Mouse (Mus musculus): ENCODE data around the gene Sh3rf3.
"Not testable (repeated sequence)": the region's sequence is repeated elsewhere in the genome, so short reads cannot be mapped to it uniquely, and the experiment has no call there.

The Sh3rf3 gene

DNA sequence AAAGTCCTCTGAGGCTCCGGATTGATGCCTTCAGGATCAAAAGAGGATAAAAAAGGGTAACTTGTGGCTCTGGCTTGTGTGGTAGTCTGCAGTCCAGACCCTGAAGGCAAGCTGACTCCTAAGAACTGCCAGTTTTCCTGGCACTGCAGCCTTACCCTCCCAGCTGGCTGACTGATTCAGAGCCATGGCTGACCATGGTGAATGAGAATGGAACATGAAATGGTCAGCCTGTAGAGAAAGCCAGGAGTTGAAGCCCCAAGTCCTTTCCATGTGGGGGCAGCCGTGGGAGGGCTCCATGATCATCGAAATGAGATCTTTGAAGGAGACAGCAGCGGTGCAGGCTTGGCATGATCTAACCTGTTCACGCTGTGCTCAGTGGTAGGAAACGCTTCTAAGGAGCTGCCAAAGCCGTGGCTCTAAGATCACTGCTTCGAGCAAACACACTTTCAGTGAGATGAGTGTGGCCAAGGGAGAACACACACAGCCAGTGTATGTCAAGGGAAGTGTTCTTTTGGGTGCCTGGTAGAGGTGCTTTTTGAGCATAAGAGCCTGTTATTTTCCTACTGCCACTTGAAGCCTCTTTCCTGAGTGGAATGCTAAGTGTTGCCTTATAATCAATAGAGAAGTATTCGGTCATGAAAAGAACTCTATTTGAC lies 168.6 kb downstream of the Sh3rf3 start:
- DNase-seq (ENCODE audit: low spot score) = no peak

DNA sequence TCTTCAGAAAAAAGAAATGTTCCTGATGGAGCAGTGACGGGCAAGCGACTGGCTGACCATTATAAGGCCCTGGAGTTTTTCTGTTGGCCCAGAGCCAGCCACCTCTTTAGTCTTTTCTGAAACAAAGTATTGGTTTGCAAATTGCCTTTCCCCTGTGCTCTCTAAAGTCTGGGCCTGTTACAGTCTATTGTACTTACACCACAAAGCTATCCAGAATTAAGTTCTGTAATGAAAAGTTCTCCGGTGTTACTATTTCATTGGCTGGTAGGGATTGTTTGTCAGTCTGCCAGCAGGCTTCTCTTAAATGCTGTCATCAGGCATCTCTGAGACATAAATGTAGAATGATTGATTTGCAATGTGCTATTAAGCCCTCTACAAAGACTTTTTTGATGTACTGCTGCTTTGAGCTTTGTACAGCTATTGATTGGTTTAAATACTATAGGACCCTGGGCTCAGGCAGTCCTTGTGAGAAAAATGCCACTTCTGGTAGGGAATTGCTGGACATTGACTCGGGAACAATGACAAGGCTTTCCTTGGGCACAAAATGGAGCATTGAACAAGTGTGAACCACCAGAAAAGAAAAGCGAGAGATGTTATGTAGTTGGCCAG lies 169.5 kb downstream of the Sh3rf3 start:
- no peak for DNase-seq (ENCODE audit: low spot score)

DNA sequence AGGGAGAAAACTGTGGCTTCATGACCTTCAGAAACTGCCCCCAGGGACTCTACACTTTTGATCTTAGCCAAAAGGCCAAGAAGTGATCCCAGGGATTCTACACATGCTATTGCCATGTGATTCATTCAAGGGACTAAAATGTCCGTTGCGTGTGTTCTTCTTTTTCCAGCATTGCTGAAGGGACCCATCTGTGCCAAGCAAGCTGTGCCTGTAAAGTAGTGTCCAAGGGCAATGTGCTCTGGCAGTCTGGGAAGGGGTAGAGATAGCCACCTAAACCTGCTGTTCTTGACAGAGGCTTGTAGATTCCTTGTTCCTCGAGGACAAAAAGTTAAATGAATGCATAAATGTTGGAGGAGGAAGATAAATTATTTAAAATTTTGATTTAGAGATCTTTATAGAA lies 178.5 kb downstream of the Sh3rf3 start:
- no peak for DNase-seq (ENCODE audit: low spot score)

DNA sequence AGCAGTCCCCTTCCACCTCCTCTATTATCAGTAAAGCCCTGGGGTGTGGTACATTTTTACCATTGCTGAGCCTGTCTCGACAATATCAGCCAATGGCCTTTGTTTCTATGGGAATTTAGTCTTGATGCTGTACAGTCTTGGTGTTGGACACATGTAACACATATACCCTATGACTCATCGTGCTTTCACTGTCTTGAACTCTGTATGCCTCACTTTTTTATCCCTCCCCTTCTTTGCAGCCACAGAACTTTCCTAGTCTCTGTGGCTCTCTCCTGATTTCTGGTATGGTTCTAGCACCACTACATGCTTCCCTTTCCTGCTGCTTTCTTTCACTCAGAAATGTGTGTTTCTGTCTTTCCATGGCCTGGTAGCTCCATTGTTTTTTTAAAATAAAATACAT lies 181.6 kb downstream of the Sh3rf3 start:
- DNase-seq (ENCODE audit: low spot score) = no peak

DNA sequence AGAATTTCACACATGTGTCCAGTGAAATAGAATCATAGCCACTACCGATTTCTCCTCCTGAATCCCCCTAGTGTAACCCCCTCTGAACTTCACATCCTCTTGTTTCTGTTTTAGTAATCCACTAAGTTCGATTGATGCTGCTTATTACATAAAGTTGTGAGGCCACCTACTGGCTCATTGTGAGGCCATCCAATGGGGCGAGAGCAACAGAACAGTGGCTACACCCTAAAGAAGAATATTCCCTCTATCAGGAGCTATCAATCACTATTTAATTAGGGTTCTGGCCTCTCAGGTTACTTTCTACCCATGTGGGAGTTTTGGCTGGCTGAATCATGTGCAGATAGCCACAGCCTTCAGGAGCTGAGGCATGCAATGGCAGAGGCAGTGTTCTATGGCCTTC lies 182.0 kb downstream of the Sh3rf3 start:
- DNase-seq (ENCODE audit: low spot score) = no peak

DNA sequence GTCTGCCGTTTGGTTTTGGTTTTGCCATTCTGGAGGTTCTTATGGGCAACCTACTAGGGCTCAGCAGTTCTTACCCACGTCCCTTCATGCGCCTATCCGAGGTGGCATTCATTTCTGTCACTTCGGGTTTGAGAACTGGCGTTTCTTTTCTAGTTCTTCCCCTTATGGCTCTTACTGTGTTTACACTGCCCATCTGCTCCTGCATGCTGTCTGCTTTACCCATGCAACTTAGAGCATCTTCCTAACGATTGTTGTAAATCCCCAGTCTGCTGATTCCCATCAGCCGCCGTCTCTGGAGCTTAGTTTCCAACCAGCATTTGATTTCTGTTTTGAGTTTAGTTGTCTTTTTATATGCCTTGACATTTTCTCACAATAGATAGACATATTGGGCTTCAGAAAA lies 189.2 kb downstream of the Sh3rf3 start:
- DNase-seq (ENCODE audit: low spot score) = no peak

DNA sequence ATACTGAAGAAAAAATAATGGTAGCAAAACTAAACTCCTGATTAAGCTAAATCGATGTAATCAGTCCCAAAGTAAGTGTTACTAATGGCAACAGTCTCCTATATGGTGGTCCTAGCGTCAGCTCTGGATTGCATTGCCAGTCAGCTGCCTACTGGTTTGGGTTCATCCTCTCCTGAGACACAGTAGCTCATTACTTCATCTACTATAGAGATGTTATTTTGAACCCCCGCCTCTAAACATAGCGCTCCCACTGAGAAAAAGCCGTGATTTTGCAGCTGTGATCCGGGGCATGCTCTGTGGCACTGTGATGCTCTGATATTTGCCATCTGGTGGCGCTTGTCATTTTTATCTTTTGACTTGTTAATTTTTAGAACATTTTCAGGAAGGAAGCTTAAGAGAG lies 198.3 kb downstream of the Sh3rf3 start:
- no peak for DNase-seq (ENCODE audit: low spot score)

DNA sequence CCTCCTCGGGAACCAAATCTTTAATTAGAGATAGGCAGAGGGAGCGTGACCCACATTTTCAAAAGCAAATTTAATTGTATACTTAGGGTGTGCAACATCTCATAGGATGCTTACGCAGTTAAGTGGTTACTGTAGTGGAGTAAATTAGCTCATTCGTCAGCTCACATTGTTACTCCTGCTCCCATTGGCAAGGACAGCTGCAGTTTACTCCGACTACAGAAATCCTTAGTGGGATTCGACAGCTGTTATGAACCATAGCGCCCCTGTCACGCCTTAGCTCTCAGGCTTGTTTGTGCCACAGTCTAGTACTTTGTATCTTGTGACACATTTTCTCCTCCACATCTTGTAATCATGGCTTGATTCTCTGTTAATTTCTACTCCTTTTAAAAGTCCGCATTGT lies 200.5 kb downstream of the Sh3rf3 start:
- DNase-seq (ENCODE audit: low spot score) = no peak

DNA sequence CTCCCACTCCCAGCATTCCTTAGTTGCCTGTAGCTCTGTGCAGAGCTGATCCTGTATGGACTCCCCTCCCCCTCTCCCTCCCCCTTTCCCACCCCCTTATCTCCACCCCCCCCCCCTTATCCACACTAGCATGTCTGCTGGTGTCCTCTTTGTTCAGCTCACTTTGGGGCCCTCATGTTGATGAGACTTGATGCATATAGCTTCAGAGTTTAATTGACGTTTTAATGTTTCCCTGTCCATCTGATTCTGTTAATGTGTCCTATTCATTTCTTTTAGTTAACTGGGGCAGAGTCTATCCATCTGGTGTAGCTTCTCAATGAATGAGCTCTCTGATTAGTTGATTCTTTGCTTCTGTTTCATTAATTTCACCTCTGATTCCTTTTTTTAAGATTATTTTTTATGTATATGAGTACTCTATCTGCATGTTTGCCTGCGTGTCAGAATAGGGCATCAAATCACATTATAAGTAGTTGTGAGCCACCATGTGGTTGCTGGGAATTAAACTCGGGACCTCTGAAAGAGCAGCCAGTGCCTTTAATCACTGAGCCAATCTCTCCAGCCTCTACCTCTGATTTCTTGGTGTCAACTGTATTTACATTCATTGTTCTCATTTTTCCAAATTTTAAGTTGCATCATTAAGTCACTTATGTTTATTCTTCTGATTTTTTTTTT lies 206.3 kb downstream of the Sh3rf3 start:
- no peak for DNase-seq (ENCODE audit: low spot score)

DNA sequence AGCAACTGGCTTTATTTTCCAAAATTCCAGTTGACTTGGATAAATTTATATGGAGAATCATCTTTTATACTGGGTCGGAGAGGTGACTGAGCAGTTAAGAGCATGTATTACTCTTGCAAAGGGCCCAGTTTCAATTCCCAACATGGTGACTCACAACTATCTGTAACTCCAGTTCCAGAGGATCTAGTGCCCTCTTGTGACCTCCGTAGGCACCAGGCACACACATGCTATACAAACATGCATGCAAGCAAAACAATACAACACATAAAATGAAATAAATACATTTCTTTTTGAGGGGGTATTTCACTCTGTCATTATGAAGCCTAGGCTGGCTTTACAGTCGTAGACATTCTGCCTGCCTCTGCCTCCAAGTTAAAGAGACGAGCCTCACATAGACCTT lies 237.3 kb downstream of the Sh3rf3 start:
- no peak for DNase-seq (ENCODE audit: low spot score)

DNA sequence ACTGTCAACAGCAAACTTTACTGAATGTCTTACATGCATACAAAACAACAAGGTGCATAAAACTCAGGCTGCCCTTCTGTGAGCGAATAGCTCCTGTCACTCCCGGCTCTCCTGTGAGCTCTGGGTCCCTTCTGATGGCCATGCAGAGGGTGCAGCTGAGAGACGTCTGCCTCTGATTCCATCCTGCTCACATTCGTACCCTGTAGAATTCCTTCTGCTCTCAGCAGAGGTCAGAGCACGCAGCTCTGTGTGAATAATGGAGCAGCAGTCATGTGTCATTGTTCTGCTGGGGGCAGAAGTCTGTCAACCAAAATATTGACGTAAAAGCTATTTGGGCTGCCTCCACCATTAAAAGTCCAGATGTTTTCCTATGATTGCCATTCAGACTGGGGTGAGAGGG lies 243.1 kb downstream of the Sh3rf3 start:
- DNase-seq (ENCODE audit: low spot score) = no peak

DNA sequence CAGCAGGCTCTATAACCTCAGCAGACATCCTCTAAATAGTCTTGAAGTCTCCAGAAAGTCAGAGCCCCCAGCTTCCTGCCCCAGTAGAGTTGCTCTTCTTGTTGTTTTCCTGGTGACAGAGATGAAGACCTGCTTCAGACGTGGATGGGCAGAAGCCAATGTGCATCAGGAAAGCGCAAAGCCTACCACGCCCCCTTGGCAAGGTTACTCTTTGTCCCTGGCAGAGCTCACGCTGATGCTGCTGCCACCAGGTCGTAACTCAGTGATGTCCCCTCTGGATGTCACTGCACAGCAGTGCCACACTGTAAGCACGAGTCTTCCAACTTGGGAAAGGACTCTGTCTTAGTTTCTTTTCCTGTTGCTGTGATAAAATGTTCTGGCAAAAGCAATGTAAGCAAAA lies 253.6 kb downstream of the Sh3rf3 start:
- DNase-seq (ENCODE audit: low spot score) = no peak

DNA sequence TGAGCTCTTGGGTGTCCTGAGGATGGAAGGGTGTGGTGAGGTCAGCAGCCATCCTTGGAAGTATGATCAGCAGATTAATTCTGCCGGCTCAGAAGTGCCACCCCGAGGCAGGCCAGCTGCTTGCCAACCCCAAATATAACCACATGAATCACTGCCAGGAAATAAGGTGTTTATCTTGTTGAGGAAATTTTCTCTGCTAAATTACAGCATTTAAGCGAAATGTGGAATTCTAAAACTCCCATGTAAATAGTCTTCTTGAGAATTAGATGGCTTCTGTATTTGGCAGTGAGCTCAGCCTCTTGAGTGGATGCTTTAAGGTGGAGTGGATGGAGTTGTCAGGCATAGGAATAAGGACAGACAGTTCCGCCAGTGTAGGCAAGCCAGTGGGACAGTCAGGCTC lies 259.7 kb downstream of the Sh3rf3 start:
- DNase-seq (ENCODE audit: low spot score) = no peak

DNA sequence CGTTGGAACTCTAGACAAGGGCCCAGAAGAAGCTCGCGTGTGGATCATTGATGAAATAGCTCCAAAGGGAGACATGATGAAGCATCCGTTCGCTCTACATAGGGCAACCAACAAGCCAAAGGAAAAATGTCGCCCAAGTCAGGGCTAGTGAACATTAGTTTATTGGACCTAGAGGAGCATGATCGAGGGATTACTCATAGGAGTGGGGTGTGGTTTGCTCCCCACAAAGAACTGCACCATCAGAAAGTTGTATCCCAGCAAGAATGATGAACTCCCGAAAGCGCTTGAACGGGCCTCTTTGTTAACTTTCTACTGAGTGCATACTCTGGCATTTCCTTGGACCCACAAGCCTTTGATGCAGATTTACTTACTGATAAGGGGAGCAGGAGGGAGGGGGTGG lies 263.5 kb downstream of the Sh3rf3 start:
- DNase-seq (ENCODE audit: low spot score) = no peak

DNA sequence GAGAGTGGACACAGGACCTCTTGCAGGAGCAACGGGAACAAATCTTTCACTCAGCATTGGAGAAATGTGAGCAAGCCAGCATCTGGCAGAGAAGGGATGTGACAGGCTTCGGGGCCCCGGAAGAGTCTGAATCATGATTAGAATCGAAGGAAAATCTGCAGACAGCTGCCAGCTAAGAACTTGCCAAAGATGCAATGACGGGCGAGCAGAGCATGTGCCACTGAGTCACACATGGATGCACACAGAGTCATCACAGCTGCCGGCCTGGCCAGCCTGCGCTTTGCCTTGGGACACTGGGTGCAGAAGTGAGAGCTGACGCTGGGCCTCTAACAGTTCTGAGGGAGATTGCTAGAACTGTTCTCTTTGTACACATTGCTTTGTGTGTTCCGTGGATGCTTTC lies 264.8 kb downstream of the Sh3rf3 start:
- no peak for DNase-seq (ENCODE audit: low spot score)

DNA sequence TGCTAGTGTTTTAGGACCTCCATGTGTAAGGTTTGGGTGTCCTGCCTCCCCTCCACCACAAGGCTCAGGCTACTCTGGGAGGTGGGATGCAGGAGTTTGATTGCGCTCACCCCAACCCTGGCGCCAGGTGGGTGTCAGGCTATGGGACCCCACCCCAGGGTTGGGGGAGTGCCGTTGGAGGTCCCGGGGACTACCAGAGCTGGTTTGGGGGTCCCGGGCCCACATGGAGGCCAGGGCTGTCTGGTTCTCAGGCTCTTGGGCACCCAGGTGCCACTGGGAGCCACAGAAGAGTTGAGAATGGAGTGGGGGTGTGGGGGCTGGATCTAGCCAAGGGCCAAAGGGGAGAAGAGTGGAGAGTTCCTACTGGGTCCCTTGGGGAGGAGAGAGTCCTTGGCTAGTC lies 272.4 kb downstream of the Sh3rf3 start:
- DNase-seq (ENCODE audit: low spot score) = no peak

DNA sequence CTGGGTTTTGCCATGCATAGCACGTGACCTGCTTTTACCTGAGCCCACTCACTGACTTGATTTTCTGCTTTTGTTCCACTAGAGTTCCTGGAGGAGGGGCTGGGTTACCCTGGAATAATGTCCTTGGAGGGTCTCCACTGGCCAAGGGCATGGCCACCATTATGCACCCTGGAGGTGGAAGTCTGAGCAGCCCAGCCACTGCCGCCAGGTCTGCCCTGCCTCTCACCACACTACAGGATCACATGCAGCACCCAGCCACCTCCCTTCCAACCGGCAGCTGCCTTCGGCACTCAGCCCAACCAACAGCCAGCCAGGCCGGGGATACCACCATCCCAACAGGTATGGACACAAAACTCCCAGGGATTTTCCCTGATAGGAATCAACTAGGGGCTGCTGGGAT lies 273.4 kb downstream of the Sh3rf3 start:
- no peak for DNase-seq (ENCODE audit: low spot score)

DNA sequence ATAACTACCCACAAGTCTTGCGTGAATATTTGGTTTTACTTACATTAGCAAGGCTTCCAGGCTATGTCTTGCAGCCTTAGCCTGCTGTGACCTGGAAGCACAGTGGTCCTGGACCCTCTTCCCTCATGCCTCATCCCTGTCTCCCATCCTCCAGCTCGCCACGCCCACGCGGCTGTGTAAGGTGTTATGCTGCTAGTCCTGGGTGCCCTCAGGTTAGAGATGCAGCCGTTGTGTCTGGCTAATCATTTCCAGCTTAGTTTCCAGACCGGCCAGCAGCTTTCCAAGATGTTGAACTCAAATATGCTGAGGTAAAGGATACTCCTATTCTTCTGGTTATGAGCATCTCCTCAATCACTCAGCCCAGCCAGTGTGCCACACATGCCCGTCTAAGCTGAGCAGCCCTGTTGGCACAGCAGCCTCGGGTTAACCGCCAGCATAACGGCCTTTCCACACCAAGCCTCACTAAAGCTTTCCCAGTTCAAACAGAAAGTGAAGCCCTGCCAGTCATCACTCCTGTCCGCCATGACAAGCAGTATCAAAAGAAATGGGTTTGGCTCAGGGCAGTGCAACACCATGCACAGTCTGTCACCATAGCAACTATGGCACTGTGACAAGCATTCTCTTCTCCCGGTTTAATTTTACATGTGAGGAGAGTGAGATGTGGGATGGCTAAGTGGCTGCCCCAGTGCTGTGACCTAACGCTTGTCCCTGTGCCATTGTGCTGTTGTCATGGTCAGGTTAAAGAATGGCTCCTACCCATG lies 276.9 kb downstream of the Sh3rf3 start:
- no peak for DNase-seq (ENCODE audit: low spot score)

DNA sequence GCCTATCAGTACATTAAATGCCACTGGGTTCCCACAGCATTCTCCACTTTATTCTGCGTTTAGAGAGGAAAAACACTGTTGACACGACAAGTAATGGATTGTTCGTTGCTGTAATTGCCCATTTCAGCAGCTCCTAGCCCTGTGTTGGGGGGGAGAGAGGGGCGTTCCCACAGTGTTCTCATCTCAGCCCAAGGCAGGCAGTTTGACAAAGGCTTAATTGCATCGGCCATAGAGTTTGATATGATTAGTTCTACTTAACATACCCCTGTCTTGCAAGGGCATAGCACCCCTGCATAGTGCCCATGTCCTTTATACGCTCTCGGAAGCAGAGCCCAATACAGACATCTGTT lies 277.4 kb downstream of the Sh3rf3 start:
- no peak for DNase-seq (ENCODE audit: low spot score)

DNA sequence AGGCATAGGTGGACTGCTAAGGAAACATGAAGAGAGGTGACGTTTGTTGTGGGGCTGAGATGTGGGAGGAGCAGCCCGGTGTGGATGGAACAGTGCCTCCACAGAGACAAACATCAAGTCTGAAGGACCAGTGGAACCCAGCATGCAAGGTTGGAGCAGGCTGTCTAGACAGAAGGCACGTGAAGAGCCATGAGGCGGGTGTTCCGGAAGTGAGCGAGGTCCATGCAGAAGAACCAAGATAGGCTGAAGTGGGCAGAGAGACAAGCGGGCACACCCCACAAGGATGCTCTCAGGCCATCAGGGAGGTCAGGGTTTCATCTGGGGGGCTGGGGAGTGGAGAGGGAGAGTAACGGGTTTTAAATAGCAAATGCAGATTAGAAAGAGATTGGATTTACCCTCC lies 278.4 kb downstream of the Sh3rf3 start:
- no peak for DNase-seq (ENCODE audit: low spot score)

DNA sequence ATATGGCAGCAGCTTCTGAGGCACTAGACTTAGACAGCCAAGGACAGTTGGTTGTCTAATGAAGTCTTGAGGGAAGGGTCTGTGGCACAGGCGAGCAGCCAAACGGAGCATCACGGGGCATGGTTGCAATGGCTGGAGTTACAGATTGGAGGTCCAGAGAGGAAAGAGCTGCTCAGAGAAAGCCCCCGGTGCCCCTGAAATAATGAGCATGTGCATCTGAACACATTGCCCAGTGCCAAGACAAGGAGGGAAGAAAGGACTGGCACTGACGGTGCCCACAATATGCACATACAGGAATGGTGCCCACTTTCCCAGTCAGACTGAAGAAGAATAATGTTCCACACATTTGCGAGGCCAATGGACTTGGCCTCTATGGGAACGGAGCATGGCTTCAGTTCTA lies 278.8 kb downstream of the Sh3rf3 start:
- DNase-seq (ENCODE audit: low spot score) = no peak

DNA sequence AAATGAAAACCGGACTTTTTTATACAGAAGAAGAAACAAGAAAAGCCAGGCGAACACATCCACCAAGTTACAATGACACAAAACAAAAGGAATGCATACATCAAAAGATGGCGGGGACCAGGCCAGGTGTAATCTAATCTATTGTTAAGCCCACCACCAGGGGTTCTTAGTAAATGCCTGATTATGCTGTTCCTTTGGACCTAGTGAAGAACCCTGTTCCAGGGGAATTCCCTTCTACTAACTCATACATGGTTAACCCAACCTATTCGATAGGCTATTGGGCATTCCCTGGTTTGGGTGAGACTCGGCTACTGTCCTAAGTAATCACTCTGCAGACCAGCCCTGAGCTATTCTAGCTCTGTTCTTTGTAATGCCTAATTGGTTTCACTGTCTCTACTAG lies 289.9 kb downstream of the Sh3rf3 start:
- not testable (repeated sequence) for DNase-seq (ENCODE audit: low spot score)

DNA sequence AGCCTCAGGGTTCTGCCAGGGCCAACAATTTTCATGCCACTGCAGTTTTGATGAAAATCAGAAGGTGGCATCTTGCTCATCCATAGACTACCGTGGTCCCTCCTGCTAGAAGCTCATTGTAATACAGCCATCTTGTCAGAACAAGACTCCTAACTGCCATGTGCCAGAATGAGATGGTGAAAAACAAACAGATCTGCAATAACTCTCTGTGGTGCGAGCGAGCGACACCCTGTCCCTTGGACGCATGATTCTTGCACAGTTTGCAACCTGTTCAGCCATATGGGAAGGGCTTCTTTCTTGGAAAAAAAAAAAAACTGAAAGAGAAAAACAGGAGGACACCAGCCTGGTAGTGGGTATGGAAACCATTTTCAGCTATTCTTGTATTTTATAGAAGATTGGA lies 291.5 kb downstream of the Sh3rf3 start:
- no peak for DNase-seq (ENCODE audit: low spot score)

Data from spleen, adult 12 weeks (tissue).